Mouse (Mus musculus): ENCODE data around the gene Eif4g2. TPM values are rescaled to one million over a fixed set of nuclear protein-coding genes. Genes with fewer than 3 reads are reported as not detected.

The Eif4g2 gene
- polyA plus RNA-seq, 1 experiment: 167 TPM

DNA sequence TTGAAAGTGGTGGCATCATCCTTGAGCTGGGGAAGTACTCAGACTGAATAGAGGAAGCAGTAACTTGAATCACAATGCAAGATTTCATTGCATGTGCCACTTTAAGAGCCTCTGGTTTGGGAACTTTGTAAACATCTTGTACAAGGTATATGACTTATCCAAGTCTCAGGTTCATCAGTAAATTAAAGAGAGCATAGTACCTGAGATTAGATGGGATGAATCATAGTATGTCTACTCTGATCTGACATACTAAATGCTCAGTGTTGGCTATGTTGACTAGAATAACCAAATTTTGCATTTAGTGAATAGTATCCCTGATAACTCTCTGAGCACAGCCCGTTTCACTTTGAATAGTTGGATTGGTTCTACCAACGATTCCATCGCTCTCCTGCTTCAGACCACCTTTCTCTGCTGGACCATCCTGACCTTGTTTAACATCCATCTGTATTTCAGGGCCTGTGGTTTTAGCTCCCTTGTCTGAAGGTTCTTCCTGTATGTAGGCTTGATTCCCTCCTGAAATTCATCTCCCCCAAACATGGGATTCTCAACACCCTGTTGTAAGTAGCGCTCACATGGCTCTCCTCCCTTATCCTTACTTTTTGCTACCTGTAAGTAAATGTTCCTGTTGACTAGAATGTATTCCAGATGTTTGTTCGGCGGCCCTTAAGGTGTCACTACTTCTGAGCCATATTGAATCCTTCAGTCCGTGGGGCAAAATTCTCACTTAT, 13.2 kb downstream of the Eif4g2 start:
- no peak for TF ChIP-seq CTCF (IDR thresholded peaks at IDR 0.05; ENCODE audit: control insufficient read depth, insufficient read depth, insufficient replicate concordance, low read depth, low read length)
- no peak for TF ChIP-seq POLR2A (IDR thresholded peaks at IDR 0.05; ENCODE audit: control insufficient read depth, low read depth, low read length)
- Histone ChIP-seq H3K27ac (ENCODE audit: control insufficient read depth, insufficient read depth, low read depth, low read length) (no peak overlapping the region), H3K27me3 (ENCODE audit: control insufficient read depth, insufficient read depth, low read length) (no peaks in the 10 kb centered on the region), H3K4me1 (ENCODE audit: control insufficient read depth, insufficient read depth, low read length) (no peaks in the 10 kb centered on the region), H3K4me3 (ENCODE audit: control insufficient read depth, low read depth, low read length) (no peak overlapping the region), H3K36me3 (ENCODE audit: control insufficient read depth, insufficient read depth, low read length) (peaks cover 2% of the 10 kb centered on the region)

DNA sequence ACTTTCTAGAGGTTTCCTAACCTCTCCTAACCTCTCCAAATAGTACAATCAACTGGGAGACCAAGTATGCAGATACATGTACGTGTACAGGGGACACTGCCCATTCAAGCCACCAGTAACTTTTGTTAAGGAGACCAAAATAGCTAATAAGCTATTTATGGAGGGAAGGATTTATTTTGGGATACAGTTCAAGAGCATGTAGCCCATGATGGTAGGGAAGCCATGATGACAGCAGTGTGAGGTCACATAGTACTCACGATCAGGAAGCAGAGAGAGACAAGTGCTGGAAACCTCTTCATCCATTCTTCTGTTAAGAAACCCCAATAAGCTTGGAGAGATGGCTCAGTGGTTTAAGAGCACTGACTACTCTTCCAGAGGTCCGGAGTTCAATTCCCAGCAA, 14.6 kb downstream of the Eif4g2 start:
- Histone ChIP-seq H3K27me3 (ENCODE audit: control insufficient read depth, insufficient read depth, low read length) (no peaks in the 10 kb centered on the region), H3K36me3 (ENCODE audit: control insufficient read depth, insufficient read depth, low read length) (no peaks in the 10 kb centered on the region; the same call in 1 of the 2 replicates)

DNA sequence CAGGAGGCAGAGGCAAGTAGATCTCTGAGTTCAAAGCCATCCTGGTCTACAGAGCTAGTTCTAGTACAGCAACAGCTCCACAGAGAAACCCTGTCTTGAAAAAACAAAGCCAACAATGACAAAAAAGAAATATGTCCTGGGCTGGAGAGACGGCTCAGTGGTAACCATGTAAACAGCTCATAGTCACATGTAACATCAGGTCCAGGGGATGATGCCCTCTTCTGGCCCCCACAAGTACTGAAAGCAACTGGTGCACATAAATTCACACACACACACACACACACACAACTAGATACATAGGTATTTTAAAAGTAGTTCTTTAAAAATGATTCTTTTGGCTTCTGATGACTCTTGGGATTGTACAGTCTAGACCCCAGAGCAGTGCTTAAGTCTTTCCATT, 19.9 kb downstream of the Eif4g2 start:
- Histone ChIP-seq H3K4me1 (ENCODE audit: control insufficient read depth, insufficient read depth, low read length) (no peaks in the 10 kb centered on the region), H3K27me3 (ENCODE audit: control insufficient read depth, insufficient read depth, low read length) (no peaks in the 10 kb centered on the region), H3K36me3 (ENCODE audit: control insufficient read depth, insufficient read depth, low read length) (no peaks in the 10 kb centered on the region), H3K4me3 (ENCODE audit: control insufficient read depth, low read depth, low read length) (no peak overlapping the region), H3K27ac (ENCODE audit: control insufficient read depth, insufficient read depth, low read depth, low read length) (no peak overlapping the region)
- TF ChIP-seq CTCF (IDR thresholded peaks at IDR 0.05; ENCODE audit: control insufficient read depth, insufficient read depth, insufficient replicate concordance, low read depth, low read length): no peak
- TF ChIP-seq POLR2A (IDR thresholded peaks at IDR 0.05; ENCODE audit: control insufficient read depth, low read depth, low read length): no peak

More for the DNA sequence above, 14.6 kb downstream of the Eif4g2 start:
- no peaks in the 10 kb centered on the region for H3K4me1 ChIP-seq (ENCODE audit: control insufficient read depth, insufficient read depth, low read length)
- TF ChIP-seq CTCF (IDR thresholded peaks at IDR 0.05; ENCODE audit: control insufficient read depth, insufficient read depth, insufficient replicate concordance, low read depth, low read length) (no peak), POLR2A (IDR thresholded peaks at IDR 0.05; ENCODE audit: control insufficient read depth, low read depth, low read length) (no peak)
- H3K27ac ChIP-seq (ENCODE audit: control insufficient read depth, insufficient read depth, low read depth, low read length): no peak overlapping the region
- H3K4me3 ChIP-seq (ENCODE audit: control insufficient read depth, low read depth, low read length): no peak overlapping the region

DNA sequence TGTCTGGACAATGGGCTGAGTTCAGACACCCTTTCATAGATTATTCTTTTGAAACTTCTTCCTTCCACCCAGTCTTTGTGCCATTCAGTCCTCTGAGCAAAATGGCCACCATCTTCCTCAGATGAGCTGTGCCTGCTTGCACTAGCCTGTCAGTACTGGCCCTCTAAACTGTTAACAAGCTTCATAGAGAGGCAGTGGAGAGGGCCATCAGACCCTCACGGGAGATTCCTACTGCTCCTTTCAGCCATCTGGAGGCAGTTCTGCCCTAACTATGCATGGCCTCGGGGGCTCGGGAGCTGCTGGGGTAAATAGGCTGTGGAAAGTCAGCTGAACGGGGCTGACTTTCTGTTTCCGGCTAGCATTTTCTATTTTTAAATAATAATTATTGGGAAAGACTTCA, 23.3 kb downstream of the Eif4g2 start:
- H3K27ac ChIP-seq (ENCODE audit: control insufficient read depth, insufficient read depth, low read depth, low read length): no peak overlapping the region
- no peaks in the 10 kb centered on the region for H3K27me3 ChIP-seq (ENCODE audit: control insufficient read depth, insufficient read depth, low read length)
- no peak overlapping the region for H3K4me3 ChIP-seq (ENCODE audit: control insufficient read depth, low read depth, low read length)
- no peaks in the 10 kb centered on the region; the same call in 1 of the 2 replicates for H3K36me3 ChIP-seq (ENCODE audit: control insufficient read depth, insufficient read depth, low read length)
- TF ChIP-seq CTCF (IDR thresholded peaks at IDR 0.05; ENCODE audit: control insufficient read depth, insufficient read depth, insufficient replicate concordance, low read depth, low read length) (no peak), POLR2A (IDR thresholded peaks at IDR 0.05; ENCODE audit: control insufficient read depth, low read depth, low read length) (no peak)
- no peaks in the 10 kb centered on the region for H3K4me1 ChIP-seq (ENCODE audit: control insufficient read depth, insufficient read depth, low read length)

DNA sequence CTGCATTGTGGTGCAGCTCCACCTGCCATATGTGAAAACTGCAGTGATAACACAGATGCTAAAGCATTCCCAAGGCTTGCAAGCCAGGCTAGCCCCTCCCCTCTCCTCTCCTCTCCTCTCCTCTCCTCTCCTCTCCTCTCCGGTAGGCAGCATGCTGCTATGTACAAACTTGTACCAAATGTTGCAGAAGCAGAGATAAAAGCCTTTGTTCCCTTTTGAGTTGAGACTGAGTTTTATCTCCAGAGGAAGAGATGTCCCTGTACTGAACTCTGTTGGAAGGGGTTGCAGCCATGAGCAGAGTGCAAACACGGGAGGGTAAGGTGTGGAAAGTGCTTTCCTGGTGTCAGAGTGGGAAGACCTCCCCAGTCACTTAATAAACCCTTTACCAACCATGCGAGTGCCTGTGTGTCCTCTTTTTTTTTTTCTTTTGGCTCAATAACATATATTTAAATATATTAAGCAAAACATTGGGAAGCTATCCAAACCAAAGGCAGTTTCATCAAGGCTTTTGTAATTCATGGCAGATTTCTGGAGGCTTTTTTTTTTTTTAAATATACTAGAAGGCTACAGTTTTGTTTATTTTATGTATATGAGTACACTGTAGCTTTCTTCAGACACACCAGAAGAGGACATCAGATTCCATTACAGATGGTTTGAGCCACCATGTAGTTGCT, 26.7 kb downstream of the Eif4g2 start:
- Histone ChIP-seq H3K27me3 (ENCODE audit: control insufficient read depth, insufficient read depth, low read length) (no peaks in the 10 kb centered on the region), H3K27ac (ENCODE audit: control insufficient read depth, insufficient read depth, low read depth, low read length) (no peak overlapping the region), H3K4me3 (ENCODE audit: control insufficient read depth, low read depth, low read length) (no peak overlapping the region), H3K4me1 (ENCODE audit: control insufficient read depth, insufficient read depth, low read length) (no peaks in the 10 kb centered on the region), H3K36me3 (ENCODE audit: control insufficient read depth, insufficient read depth, low read length) (peaks cover 1% of the 10 kb centered on the region; the same call in 1 of the 2 replicates)
- no peak for TF ChIP-seq CTCF (IDR thresholded peaks at IDR 0.05; ENCODE audit: control insufficient read depth, insufficient read depth, insufficient replicate concordance, low read depth, low read length)
- TF ChIP-seq POLR2A (IDR thresholded peaks at IDR 0.05; ENCODE audit: control insufficient read depth, low read depth, low read length): no peak

DNA sequence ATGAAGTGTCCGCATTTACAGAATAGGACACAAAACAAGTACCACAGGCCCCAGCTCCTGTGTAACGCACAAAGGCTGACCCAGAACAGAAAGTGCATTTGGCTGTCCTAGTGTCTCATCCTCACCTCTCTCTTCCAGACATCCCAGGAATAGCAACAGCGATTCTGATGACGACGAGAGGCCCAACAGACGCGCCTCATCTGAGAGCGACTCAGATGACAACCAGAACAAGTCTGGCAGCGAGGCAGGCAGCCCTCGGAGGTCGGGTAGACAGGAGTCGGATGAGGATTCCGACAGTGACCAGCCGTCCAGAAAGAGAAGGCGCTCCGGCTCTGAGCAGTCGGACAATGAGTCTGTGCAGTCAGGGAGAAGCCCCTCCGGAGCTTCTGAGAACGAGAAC, 27.6 kb downstream of the Eif4g2 start:
- H3K4me1 ChIP-seq (ENCODE audit: control insufficient read depth, insufficient read depth, low read length): no peaks in the 10 kb centered on the region
- no peak overlapping the region for H3K4me3 ChIP-seq (ENCODE audit: control insufficient read depth, low read depth, low read length)
- no peak overlapping the region for H3K27ac ChIP-seq (ENCODE audit: control insufficient read depth, insufficient read depth, low read depth, low read length)
- TF ChIP-seq CTCF (IDR thresholded peaks at IDR 0.05; ENCODE audit: control insufficient read depth, insufficient read depth, insufficient replicate concordance, low read depth, low read length) (no peak), POLR2A (IDR thresholded peaks at IDR 0.05; ENCODE audit: control insufficient read depth, low read depth, low read length) (no peak)
- peaks cover 1% of the 10 kb centered on the region; the same call in 1 of the 2 replicates for H3K36me3 ChIP-seq (ENCODE audit: control insufficient read depth, insufficient read depth, low read length)
- H3K27me3 ChIP-seq (ENCODE audit: control insufficient read depth, insufficient read depth, low read length): no peaks in the 10 kb centered on the region

DNA sequence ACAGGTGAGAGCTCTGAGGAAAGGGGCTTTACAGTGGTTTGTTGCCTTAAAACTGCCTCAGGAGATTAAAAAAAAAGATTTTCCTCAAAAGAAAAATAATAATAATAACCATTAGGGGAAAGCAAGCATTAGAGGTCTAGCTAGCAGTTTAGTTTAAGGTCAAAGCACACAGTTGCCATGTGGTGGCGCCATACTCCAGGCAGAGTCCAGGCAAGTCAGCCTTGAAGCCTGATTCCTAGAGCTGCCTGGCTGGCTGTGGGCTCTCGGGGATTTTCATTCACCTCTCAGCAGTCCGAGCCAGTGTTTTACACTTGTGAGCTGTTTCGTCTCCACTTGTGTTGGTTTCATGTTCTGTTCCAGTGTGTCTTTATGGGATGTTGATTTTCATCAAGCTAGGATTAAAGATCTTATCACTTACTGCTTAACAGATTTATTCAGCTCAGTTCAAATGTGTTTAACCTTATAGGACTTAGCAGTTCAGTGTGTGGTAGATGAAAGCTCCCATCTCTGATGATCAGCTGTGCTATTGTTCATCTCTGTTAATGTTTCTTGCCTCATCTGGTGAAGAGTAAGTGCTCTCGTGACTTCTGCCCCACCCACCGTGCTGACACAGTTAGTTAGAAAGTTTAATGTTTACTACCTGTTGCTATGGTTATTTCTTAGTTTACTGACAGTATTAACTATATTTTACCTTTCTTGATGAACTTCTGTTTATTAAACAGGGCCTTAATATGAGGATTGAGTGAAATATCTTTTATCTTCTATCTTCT, 33.0 kb downstream of the Eif4g2 start:
- H3K4me1 ChIP-seq (ENCODE audit: control insufficient read depth, insufficient read depth, low read length): no peaks in the 10 kb centered on the region
- no peak overlapping the region for H3K27ac ChIP-seq (ENCODE audit: control insufficient read depth, insufficient read depth, low read depth, low read length)
- TF ChIP-seq CTCF (IDR thresholded peaks at IDR 0.05; ENCODE audit: control insufficient read depth, insufficient read depth, insufficient replicate concordance, low read depth, low read length): peak; percentile 55; the same call in 1 of the 2 replicates
- TF ChIP-seq POLR2A (IDR thresholded peaks at IDR 0.05; ENCODE audit: control insufficient read depth, low read depth, low read length): no peak
- H3K27me3 ChIP-seq (ENCODE audit: control insufficient read depth, insufficient read depth, low read length): no peaks in the 10 kb centered on the region
- H3K4me3 ChIP-seq (ENCODE audit: control insufficient read depth, low read depth, low read length): no peak overlapping the region
- H3K36me3 ChIP-seq (ENCODE audit: control insufficient read depth, insufficient read depth, low read length): peaks cover 1% of the 10 kb centered on the region; the same call in 1 of the 2 replicates

Data from testis, adult 2 months (tissue).